Mouse (Mus musculus): Measurements from ENCODE around the gene Itgb2.

The Itgb2 gene

DNA sequence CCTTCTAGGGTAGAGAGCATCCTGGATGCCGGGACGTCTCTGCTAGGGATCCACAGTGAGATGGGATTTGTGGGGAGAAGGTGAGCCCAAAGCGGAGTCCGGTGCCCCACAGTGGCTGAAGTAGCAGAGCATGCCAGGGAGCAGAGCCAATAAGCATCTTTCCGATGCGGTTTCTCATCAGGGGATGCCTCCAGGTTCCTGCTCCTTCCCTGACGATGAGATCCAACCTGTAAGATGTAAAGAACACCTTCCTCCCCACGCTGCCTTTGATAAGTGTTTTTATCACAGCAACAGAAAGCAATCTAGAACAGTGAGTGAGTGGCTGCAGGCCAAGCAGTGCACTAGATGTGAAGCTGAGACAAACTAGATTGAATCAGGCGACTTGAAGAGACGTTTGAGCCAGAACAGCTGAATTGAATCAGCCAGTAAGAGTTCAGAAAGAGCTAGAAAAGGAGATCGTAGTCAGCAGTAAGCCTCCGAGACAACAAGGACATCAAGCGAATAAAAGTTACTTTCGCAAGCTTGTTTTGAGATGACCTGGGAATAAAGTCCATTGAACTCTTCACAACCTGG lies 13.6 kb upstream of the Itgb2 start:
- no peak for DNase-seq (ENCODE audit: low read depth, low spot score)

DNA sequence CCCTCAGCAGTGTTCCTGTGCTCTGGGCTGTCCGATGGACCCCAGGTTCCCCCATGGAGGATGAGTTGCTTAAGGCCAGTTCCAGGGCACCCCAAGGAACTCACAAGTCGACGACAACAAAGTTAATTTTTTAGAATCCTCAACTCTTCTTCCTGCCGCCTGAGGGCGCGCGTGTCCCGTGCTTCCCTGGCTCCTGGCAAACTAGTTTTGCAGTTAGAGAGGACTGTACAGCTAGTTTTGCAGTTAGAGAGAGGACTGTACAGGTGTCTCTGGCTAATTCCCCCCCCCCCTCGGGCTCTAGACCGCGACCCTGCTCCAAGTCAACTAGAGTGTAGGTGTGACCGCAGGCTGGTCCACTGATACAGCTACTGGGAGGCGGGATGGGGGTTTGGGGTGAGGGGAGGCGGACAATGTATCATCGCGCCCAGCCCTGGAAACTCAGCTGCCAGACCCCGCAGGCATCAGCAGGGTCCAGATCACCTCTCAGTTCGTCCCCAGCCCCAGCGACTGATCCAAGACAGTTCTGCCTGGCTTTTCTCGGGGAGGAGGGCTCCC lies 12.9 kb upstream of the Itgb2 start:
- DNase-seq (ENCODE audit: low read depth, low spot score): peak; percentile 73

DNA sequence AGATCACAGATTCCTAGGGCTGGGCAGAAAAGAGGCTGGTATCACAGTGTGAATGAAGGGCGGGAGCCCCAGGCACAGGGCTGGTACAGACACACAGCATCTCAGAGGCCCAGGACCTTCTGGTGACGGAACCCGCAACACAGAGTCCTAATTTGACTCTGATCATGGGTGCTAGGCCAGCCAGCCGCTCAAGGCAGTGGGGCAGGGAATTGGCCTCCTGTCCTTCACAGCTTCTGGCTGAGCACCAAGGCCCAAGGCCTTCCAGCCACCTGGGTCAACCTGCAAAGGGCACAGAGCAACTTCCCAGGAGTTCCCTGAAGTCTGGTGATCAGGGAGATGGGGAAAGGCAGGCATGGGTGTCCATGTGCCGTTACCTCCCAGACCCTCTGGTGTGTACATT lies 12.3 kb upstream of the Itgb2 start:
- no peak for DNase-seq (ENCODE audit: low read depth, low spot score)

DNA sequence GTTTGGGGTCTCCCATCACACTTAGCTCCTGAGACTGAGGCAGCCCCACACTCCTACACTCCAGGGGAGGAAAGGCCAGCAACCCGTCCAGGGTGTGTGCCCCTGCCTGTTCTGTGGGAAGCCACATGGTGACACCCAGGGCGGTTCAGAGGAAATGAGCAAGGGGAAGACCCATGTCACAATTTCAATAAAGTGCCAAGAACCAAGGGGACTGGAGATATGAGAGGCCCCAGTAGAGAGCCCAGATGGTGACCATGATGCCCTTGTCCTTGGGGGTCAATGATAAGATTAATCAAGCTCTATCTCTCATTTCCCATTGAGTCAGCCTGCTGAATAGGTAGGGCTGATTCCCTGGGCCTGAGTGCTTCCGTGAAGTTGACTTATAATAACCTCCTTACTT lies 10.9 kb upstream of the Itgb2 start:
- DNase-seq (ENCODE audit: low read depth, low spot score): no peak

DNA sequence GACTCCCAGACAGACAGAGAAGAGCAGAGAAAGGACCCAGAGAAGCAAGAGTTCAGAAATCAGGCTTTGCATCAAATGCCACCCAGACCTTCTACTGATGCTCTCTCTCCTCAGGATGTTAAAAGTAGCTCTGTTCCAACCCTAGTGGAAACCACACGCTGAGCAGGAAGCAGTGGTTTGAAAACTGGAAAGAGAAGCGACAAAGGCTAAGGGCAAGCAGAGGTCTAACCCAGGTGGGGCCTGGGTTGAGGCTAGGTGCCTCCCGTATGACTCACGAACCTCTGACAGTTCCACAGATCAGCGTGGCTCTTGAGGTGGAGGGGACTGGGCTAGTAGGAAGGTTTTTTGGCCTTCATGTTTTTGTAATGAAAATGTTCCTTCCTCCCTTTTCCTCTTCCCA lies 9.6 kb upstream of the Itgb2 start:
- DNase-seq (ENCODE audit: low read depth, low spot score): no peak

DNA sequence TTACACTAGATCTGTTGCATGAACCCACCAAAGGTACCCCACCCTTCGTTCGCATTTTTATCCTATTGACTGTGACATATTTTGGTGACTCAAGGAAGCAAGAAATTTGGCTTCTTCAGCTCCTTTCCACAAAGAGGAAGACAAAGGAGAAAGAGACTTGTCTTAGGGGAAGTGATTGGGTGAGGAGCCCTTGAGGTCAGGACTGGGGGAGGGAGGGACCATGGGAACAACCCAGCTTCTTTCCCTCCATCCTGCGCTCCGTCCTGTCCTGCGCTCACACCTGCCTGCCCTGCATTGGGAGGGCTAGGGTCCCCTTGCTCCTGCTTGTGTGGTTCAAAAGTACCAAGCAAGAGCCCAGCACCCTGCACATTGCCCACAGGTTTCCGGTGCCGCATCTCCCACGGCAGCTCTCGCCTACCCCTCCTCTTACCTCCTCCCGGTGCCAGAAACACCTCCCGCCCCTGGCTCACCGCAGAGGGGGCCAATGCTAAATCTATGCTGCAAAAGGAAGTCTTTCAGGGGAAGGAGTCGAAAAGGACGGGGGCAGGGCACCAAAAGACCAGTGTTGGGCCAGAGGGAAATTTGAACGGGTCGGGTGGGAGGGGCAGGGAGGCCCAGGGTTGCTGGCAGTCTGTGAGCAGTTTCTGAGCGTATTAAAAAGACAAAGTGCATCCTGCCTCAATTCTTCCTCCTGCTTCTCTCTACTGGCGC lies 7.9 kb upstream of the Itgb2 start:
- DNase-seq (ENCODE audit: low read depth, low spot score): no peak

DNA sequence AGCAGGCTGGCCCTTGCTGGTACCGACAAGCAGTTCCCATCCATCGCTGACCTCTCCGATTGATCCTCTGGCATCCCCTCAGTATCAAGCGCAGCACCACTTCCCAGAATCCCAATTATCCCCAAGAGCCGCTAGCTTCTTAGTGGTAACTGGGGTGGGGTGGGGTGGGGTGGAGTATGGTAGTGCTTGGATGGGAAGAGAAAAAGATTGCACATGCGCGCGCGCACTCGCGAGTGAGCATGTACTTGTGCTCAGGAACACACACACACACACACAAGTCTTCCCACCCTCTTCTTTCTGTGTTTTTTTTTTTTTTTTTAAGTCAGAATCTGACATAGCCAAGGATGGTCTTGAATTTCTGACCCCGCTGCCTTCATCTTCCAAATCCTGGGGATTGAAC lies 7.3 kb upstream of the Itgb2 start:
- DNase-seq (ENCODE audit: low read depth, low spot score): no peak

DNA sequence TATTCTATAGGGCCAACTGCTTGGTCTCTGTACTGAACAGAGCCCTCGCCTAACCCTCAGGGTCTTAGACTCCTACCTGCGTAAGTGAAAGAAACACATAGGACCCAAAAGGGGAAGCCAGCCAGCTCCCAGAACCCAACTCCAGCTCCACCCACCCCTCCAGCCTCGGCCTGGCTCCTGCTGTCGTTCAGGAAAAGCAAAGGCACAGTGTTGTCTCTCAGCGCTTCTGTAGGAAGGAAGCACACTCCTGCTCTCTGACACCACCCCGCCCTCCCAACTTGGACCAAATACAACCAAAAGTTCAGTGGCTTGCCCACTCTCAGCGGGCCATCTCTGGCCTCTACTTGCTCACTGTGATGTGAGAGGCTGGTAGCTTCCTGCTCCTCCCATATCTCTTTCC lies 6.7 kb upstream of the Itgb2 start:
- DNase-seq (ENCODE audit: low read depth, low spot score): no peak

DNA sequence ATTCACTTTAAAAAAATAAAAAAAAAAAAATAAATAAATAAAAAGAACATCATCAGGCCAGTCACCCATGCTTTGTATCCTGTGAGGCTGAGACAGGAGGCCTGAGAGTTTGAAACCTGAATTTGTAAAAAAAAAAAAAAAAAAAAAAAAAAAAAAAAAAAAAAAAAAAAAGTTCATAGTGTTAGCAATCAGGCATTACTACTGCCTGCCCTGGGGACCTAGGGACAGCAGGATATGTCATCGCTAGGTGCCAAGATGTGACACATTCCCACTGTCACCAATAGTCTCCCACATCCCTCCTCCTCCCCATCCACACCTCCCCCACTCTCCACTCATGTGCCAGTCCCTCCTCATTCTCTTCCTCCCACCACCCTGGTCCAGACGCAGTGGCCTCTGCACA lies 3.6 kb upstream of the Itgb2 start:
- no peak for DNase-seq (ENCODE audit: low read depth, low spot score)

DNA sequence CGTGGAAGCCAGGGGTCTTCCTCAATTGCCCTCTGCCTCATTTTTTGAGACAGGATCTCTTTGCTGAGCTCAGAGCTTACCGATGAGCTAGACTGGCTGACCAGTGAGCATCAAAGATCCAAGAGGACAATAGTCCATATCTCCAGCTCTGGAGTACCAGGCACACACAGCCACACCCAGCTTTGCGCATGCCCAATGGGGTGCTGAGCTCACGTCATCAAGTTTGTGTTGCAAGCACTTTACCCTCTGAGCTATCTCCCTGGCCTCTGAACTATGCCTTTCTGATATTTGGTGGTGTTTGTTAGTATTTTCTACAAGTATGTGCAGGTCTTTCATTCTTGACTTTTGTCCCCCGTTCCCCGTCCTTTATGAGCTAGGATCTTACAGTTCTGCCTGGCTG lies 1.4 kb upstream of the Itgb2 start:
- DNase-seq (ENCODE audit: low read depth, low spot score): no peak

DNA sequence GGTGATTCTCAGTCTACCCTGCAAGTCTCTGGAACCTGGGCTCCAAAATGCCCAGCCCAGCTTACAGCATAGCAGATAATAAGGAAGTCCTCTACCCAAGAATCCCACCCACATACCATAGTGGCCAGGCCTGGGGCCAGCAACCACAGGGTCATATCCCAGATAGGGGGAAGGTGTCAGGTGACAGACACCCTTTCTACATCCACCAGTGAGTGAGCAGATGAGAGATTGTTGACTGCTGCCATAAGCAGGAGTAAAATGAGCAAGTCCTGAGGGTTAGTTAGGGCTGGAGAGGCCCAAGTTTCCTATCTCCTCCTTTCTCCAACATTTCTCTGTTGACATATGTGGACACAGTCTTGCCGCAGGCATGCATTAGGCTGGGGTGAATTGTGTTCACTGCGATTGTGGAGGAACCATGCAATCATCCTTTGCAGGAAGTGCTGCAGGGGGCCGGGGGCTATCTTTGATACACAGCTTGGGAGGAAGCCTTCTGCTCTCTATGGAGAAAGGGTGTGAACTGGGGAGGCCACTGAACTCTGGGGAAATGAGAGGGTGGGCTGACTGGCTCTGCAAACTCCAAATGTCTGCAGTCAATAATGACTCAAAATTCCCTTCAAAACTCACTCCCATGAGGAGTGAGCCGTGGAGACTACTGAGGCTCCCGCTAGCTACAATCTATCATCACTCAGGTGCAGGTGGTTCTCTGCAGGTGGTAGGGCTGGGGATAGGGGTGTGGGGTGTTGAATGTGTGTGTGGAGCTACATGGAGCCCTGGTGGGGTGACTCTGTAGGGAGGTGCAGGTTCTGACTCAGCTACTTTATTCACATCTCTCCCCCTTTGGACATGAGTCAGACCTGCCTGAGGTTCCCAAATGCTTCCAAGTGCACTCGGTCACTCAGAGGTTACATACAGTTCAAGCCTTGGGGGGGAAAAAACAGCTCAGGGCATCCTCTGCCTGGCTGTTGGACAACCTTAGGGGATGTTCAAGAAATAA lies 1.3 kb downstream of the Itgb2 start:
- DNase-seq (ENCODE audit: low read depth, low spot score): no peak

DNA sequence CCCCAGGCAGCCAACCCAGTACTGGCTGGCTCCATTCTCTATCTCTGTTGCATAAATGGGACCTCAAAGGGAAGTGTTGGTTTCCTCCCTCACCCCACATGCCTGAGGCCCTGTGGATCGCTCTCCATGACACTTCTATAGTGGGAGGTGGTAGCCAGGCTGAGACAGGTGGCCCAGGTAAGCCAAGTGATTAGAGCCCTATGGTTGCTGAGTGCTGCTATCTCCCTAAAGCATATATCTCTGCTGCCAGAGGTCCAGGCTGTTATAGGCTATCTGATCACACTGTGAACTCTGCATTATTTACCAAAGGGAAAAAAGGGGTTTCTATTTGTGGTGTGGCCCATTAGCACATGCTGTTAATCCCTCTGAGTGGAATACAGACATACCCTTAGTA lies 2.0 kb downstream of the Itgb2 start:
- DNase-seq (ENCODE audit: low read depth, low spot score): no peak

DNA sequence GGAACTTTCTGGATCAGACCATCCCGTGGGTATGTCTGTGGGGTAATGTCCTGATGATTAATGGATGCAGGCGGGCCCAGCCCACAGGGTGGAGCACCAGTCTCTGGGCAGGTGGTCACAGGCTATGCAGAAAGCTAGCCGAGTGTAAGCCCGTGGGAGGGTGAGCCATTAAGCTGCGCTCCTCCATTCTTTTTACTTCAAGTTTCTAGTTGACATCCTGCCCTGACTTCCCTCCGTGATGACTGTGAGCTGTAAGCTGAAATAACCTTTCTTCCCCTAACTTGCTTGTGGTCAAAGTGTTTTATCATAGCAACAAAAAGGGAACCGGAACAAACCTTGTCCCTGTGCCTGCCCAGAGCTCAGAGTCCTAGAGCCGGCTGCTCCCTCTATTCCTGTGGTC lies 6.7 kb downstream of the Itgb2 start:
- no peak for DNase-seq (ENCODE audit: low read depth, low spot score)

DNA sequence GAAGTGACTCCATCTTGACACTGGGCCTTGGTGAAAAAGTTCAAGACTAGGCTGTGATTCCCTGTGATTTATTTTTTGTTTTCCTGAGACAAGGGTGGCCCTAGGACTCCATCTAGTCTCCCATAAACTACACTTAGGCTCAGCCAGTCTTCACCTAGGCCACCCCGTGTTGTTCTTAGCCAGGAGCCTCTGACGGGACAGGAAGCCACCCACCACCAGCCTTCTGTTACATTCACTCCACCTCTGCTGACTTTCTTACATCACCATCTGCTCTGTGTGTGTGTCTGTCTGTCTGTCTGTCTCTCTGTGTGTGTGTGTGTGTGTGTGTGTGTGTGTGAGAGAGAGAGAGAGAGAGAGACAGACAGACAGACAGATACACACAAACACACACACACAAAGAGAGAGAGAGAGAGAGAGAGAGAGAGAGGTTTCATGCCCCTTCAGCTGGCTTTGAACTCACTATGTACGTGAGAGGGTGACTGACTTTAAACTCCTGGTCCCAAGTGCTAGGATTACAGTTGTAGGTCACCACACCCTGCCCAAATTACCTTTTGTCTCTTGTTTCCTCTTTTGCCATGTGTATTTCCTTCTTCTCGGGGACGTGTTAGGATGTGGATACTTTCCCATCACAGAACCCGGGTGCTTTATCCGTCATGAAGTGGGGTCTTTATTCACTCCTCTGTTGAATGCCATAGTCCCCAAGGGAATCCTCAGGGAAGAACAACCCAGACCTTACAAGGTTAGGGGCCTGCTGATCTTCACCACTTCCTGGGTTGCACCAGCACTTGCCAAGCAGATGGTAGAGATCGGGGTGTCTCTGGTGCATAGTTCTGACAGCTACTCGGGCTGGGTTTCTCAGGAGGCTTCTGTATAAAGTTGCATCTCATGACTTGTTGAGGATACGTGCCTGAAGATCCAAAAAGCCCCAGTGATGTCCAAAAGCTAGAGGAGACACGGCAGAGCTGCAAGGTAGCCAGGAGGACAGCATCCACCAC lies 7.5 kb downstream of the Itgb2 start:
- no peak for DNase-seq (ENCODE audit: low read depth, low spot score)

DNA sequence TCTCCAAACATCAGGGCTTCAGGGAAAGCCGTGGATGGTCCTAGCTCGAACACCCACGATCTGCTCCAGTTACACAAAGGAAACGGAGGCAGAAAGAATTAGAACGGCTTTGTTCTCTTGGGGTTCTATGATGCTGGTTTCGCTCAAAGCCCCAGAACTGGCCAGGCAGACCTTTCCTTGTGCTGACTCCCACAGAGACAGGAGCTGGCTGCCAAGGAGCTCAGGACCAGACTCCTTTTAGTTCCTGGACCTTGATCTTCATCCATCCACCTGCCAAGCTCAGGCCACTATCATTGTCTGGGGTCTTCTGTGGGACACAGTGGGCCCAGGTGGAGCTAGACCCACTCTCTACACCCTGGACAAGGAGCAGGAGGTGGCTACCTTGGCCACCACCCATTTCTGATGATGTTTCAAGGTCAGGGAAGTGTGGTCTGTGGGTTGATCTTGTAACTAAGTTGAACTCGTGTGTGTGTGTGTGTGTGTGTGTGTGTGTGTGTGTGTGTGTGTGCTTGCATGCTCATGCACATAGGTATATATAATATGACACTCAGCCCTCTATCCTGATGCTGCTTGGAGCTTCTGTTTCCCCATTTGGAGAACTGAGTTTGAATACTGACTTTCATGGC lies 9.4 kb downstream of the Itgb2 start:
- DNase-seq (ENCODE audit: low read depth, low spot score): no peak

DNA sequence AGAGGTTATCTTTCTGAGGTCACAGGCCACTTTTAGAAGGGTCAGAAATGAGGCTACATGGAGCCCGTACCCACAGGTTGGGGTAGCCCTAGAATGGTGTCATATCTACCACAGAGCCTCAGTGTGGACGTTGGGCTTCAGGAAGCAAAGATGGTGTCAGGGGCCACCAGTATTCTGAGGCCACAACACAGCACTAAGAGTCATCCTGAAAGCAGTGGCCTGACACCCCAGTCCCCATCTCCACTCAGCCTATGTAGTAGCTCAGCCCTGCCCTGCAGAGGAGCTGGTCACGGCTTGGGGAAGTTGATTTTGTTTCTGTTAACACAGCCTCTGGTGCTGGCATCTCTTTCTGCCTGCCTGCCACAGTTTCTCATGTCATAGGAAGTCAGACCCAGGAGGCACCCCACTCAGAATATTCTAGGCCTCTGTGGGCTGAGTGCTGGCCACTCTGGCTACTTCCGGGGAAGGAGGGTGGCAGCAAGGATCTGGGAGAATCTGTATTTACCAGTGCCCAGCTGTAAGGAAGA lies 10.6 kb downstream of the Itgb2 start:
- DNase-seq (ENCODE audit: low read depth, low spot score): no peak

DNA sequence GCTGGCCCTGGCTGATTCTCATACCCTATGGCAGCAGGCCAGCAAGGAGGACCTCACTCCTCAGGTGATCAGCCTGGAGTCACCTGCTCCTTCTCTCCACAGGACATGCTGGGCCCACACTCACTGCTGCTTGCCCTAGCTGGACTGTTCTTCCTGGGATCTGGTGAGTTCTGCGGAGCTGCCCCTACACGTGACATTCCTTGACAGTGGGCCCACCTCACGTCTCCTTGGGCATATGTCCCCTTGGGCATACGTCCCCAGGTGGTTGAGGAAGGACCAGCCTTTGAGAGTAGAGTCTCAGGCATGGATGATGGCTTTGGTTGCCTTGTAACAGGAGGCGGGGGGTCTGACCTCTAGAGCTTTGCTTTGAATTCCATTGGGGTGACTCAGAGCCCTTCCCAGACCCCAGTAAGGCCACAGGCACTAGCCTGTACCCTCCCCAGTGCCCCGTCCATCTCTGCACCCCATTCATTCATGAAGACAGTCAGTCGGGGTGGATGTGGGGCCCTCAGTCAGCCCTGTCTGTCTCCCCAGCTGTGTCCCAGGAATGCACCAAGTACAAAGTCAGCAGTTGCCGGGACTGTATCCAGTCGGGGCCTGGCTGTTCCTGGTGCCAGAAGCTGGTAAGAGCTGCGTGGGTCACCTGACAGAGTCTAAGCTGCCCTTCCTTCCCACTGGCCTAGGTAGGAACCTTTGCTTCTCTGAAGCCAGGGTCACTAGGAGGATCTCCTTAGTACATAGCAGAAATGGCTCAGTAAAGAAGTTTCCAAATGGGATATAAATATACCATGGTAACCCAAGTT lies 12.0 kb downstream of the Itgb2 start:
- no peak for DNase-seq (ENCODE audit: low read depth, low spot score)

DNA sequence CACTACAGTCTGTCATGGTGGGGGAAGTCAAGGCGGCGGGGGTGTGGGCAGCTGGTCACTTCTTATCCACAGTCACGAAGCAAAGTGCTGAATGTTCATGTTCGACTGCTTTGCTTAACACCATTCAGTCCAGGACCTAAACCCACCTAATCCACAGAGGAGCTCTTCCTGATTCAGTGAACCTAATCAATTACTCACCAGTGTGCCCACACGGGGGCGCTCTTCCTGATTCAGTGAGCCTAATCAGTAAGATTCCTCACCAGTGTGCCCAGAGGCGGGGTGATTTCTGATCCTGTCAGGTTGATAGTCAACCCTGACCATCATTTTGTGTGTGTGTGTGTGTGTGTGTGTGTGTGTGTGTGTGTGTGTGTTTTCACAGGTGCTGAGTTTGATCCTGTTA lies 13.2 kb downstream of the Itgb2 start:
- peak; percentile 88 for DNase-seq (ENCODE audit: low read depth, low spot score)

DNA sequence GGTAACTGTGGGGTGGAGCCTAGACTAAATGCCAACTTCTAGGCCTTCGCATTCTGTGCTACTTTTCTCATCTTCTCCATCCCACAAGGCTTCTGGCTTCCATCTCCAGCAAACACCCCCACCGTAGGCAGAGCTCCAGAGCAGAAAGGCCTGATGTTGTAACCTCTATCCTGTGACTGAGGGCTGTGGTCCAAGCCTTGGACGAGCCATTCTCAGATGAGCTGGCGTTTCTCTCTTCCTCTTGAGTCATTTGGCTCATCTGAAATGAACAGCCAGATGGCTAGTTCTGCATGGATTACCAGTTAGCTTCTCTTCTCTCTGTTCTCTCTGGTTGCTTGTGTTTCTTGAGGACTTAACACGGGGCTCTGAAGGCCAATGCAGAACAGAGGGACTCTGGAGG lies 14.9 kb downstream of the Itgb2 start:
- no peak for DNase-seq (ENCODE audit: low read depth, low spot score)

DNA sequence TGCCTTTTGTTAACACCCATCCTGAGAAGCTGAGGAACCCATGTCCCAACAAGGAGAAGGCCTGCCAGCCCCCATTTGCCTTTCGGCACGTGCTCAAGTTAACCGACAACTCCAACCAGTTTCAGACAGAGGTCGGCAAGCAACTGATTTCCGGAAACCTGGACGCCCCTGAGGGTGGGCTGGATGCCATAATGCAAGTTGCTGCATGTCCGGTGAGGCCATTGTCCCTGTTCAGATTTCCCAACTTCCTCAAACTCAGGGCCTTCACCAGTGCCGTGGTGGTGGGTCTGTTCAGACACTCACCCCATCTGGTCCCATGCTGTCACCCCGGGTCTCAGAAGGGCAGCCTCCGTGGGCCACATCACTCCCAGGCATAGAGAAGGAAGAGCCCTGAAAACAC lies 18.5 kb downstream of the Itgb2 start:
- no peak for DNase-seq (ENCODE audit: low read depth, low spot score)

Measured in R1 (cell line).